Mouse (Mus musculus): ENCODE data around the gene Cyp2c23.

The Cyp2c23 gene

GRCm38 (mm10) chr19:44042121-44042520 lies 13.1 kb upstream of the Cyp2c23 start:
- Histone ChIP-seq H3K27me3 (ENCODE audit: insufficient read depth, low read length) (no peaks in the 10 kb centered on the region), H3K4me1 (replicated peaks; ENCODE audit: low read depth, low read length) (peaks cover under 1% of the 10 kb centered on the region; the same call in 1 of the 2 replicates), H3K9me3 (ENCODE audit: low read length) (no peaks in the 10 kb centered on the region), H3K36me3 (ENCODE audit: insufficient read depth, low read length) (peaks cover 69% of the 10 kb centered on the region), H3K4me3 (replicated peaks; ENCODE audit: low read length) (no peak overlapping the region)
- TF ChIP-seq POU5F1 (IDR thresholded peaks at IDR 0.05; ENCODE audit: borderline replicate concordance, low read length) (no peak), NANOG (IDR thresholded peaks at IDR 0.05; ENCODE audit: borderline replicate concordance, low read length) (no peak), CTCF (conservative IDR thresholded peaks at IDR 0.05; ENCODE audit: low read length) (no peak)

- TF ChIP-seq NANOG (IDR thresholded peaks at IDR 0.05; ENCODE audit: borderline replicate concordance, low read length): no peak
- no peak for TF ChIP-seq POU5F1 (IDR thresholded peaks at IDR 0.05; ENCODE audit: borderline replicate concordance, low read length)
- no peak for TF ChIP-seq CTCF (conservative IDR thresholded peaks at IDR 0.05; ENCODE audit: low read length)
- H3K4me1 ChIP-seq (replicated peaks; ENCODE audit: low read depth, low read length): peaks cover 6% of the 10 kb centered on the region; the same call in 1 of the 2 replicates
Observed at GRCm38 (mm10) chr19:44033396-44033795, 4.4 kb upstream of the Cyp2c23 start.

GRCm38 (mm10) chr19:44032046-44032744 lies 3.2 kb upstream of the Cyp2c23 start:
- H3K4me1 ChIP-seq (replicated peaks; ENCODE audit: low read depth, low read length): peaks cover 13% of the 10 kb centered on the region
- H3K27me3 ChIP-seq (ENCODE audit: insufficient read depth, low read length): no peaks in the 10 kb centered on the region
- no peak overlapping the region for H3K4me3 ChIP-seq (replicated peaks; ENCODE audit: low read length)
- H3K9me3 ChIP-seq (ENCODE audit: low read length): no peaks in the 10 kb centered on the region
- H3K36me3 ChIP-seq (ENCODE audit: insufficient read depth, low read length): peaks cover 31% of the 10 kb centered on the region
- TF ChIP-seq NANOG (IDR thresholded peaks at IDR 0.05; ENCODE audit: borderline replicate concordance, low read length) (no peak), CTCF (conservative IDR thresholded peaks at IDR 0.05; ENCODE audit: low read length) (no peak), POU5F1 (IDR thresholded peaks at IDR 0.05; ENCODE audit: borderline replicate concordance, low read length) (no peak)

More at GRCm38 (mm10) chr19:44033396-44033795, 4.4 kb upstream of the Cyp2c23 start:
- H3K36me3 ChIP-seq (ENCODE audit: insufficient read depth, low read length): peaks cover 43% of the 10 kb centered on the region
- H3K9me3 ChIP-seq (ENCODE audit: low read length): no peaks in the 10 kb centered on the region
- H3K4me3 ChIP-seq (replicated peaks; ENCODE audit: low read length): no peak overlapping the region
- no peaks in the 10 kb centered on the region for H3K27me3 ChIP-seq (ENCODE audit: insufficient read depth, low read length)

GRCm38 (mm10) chr19:44030024-44030423 lies 1.0 kb upstream of the Cyp2c23 start:
- TF ChIP-seq CTCF (conservative IDR thresholded peaks at IDR 0.05; ENCODE audit: low read length) (no peak), POU5F1 (IDR thresholded peaks at IDR 0.05; ENCODE audit: borderline replicate concordance, low read length) (no peak), NANOG (IDR thresholded peaks at IDR 0.05; ENCODE audit: borderline replicate concordance, low read length) (no peak)
- Histone ChIP-seq H3K4me3 (replicated peaks; ENCODE audit: low read length) (no peak overlapping the region), H3K4me1 (replicated peaks; ENCODE audit: low read depth, low read length) (peaks cover 21% of the 10 kb centered on the region), H3K27me3 (ENCODE audit: insufficient read depth, low read length) (no peaks in the 10 kb centered on the region), H3K36me3 (ENCODE audit: insufficient read depth, low read length) (peaks cover 11% of the 10 kb centered on the region; the same call in 1 of the 2 replicates), H3K9me3 (ENCODE audit: low read length) (no peaks in the 10 kb centered on the region)

GRCm38 (mm10) chr19:44026956-44027530 lies 2.0 kb downstream of the Cyp2c23 start:
- Histone ChIP-seq H3K4me3 (replicated peaks; ENCODE audit: low read length) (no peak overlapping the region), H3K9me3 (ENCODE audit: low read length) (peaks cover 7% of the 10 kb centered on the region; the same call in 1 of the 2 replicates), H3K27me3 (ENCODE audit: insufficient read depth, low read length) (no peaks in the 10 kb centered on the region), H3K4me1 (replicated peaks; ENCODE audit: low read depth, low read length) (peaks cover 21% of the 10 kb centered on the region), H3K36me3 (ENCODE audit: insufficient read depth, low read length) (no peaks in the 10 kb centered on the region)
- no peak for TF ChIP-seq CTCF (conservative IDR thresholded peaks at IDR 0.05; ENCODE audit: low read length)
- no peak for TF ChIP-seq NANOG (IDR thresholded peaks at IDR 0.05; ENCODE audit: borderline replicate concordance, low read length)
- no peak for TF ChIP-seq POU5F1 (IDR thresholded peaks at IDR 0.05; ENCODE audit: borderline replicate concordance, low read length)

- peaks cover 21% of the 10 kb centered on the region for H3K4me1 ChIP-seq (replicated peaks; ENCODE audit: low read depth, low read length)
- TF ChIP-seq CTCF (conservative IDR thresholded peaks at IDR 0.05; ENCODE audit: low read length) (no peak), NANOG (IDR thresholded peaks at IDR 0.05; ENCODE audit: borderline replicate concordance, low read length) (no peak), POU5F1 (IDR thresholded peaks at IDR 0.05; ENCODE audit: borderline replicate concordance, low read length) (no peak)
- peaks cover 7% of the 10 kb centered on the region; the same call in 1 of the 2 replicates for H3K9me3 ChIP-seq (ENCODE audit: low read length)
Observed at GRCm38 (mm10) chr19:44024921-44025585, 4.0 kb downstream of the Cyp2c23 start.

GRCm38 (mm10) chr19:44023066-44023465 lies 5.9 kb downstream of the Cyp2c23 start:
- Histone ChIP-seq H3K4me1 (replicated peaks; ENCODE audit: low read depth, low read length) (peaks cover 14% of the 10 kb centered on the region), H3K4me3 (replicated peaks; ENCODE audit: low read length) (no peak overlapping the region), H3K27me3 (ENCODE audit: insufficient read depth, low read length) (no peaks in the 10 kb centered on the region), H3K9me3 (ENCODE audit: low read length) (peaks cover 7% of the 10 kb centered on the region; the same call in 1 of the 2 replicates), H3K36me3 (ENCODE audit: insufficient read depth, low read length) (no peaks in the 10 kb centered on the region)
- TF ChIP-seq NANOG (IDR thresholded peaks at IDR 0.05; ENCODE audit: borderline replicate concordance, low read length) (no peak), CTCF (conservative IDR thresholded peaks at IDR 0.05; ENCODE audit: low read length) (peak; percentile 34), POU5F1 (IDR thresholded peaks at IDR 0.05; ENCODE audit: borderline replicate concordance, low read length) (no peak)

More at GRCm38 (mm10) chr19:44024921-44025585, 4.0 kb downstream of the Cyp2c23 start:
- no peaks in the 10 kb centered on the region for H3K36me3 ChIP-seq (ENCODE audit: insufficient read depth, low read length)
- no peak overlapping the region for H3K4me3 ChIP-seq (replicated peaks; ENCODE audit: low read length)
- H3K27me3 ChIP-seq (ENCODE audit: insufficient read depth, low read length): no peaks in the 10 kb centered on the region

- Histone ChIP-seq H3K27me3 (ENCODE audit: insufficient read depth, low read length) (peaks cover 3% of the 10 kb centered on the region; the same call in 1 of the 2 replicates), H3K4me3 (replicated peaks; ENCODE audit: low read length) (no peak overlapping the region), H3K36me3 (ENCODE audit: insufficient read depth, low read length) (no peaks in the 10 kb centered on the region), H3K4me1 (replicated peaks; ENCODE audit: low read depth, low read length) (peaks cover 3% of the 10 kb centered on the region), H3K9me3 (ENCODE audit: low read length) (peaks cover 7% of the 10 kb centered on the region; the same call in 1 of the 2 replicates)
- no peak for TF ChIP-seq CTCF (conservative IDR thresholded peaks at IDR 0.05; ENCODE audit: low read length)
- TF ChIP-seq POU5F1 (IDR thresholded peaks at IDR 0.05; ENCODE audit: borderline replicate concordance, low read length): no peak
- no peak for TF ChIP-seq NANOG (IDR thresholded peaks at IDR 0.05; ENCODE audit: borderline replicate concordance, low read length)
Observed at GRCm38 (mm10) chr19:44021502-44021901, 7.5 kb downstream of the Cyp2c23 start.

Measured in E14TG2a.4 (cell line).